Mouse (Mus musculus) frontal cortex, postnatal 10 days (tissue): ENCODE data around the gene Adam19.

Source experiments
- DNase-seq, 2 experiments: peaks; one replicate each; pipeline ENCODE4 v3.0.0; 2022; ENCODE audit warnings: low spot score in 2 of 2, mixed read lengths in 1 of 2

Adam19 gene

GRCm38 (mm10) chr11:46054911-46055895 is 589 bp upstream of the Adam19 start:
- DNase-seq = no peak

GRCm38 (mm10) chr11:46056770-46057411 is 1.1 kb downstream of the Adam19 start:
- DNase-seq = no peak

- no peak for DNase-seq
Measured at GRCm38 (mm10) chr11:46058011-46058410, 2.2 kb downstream of the Adam19 start.

- DNase-seq = no peak
Measured at GRCm38 (mm10) chr11:46058916-46059315, 3.1 kb downstream of the Adam19 start.

GRCm38 (mm10) chr11:46059887-46060650 is 4.3 kb downstream of the Adam19 start:
- no peak for DNase-seq

GRCm38 (mm10) chr11:46060651-46061020 is 4.8 kb downstream of the Adam19 start:
- DNase-seq = no peak

GRCm38 (mm10) chr11:46061776-46062445 is 6.1 kb downstream of the Adam19 start:
- DNase-seq = no peak

- no peak for DNase-seq
Measured at GRCm38 (mm10) chr11:46062569-46062968, 6.8 kb downstream of the Adam19 start.

- no peak for DNase-seq
Measured at GRCm38 (mm10) chr11:46062993-46063731, 7.4 kb downstream of the Adam19 start.

- no peak for DNase-seq
Measured at GRCm38 (mm10) chr11:46064767-46065166, 9.0 kb downstream of the Adam19 start.

- no peak for DNase-seq
Measured at GRCm38 (mm10) chr11:46065201-46066011, 9.6 kb downstream of the Adam19 start.

GRCm38 (mm10) chr11:46067371-46068060 is 11.7 kb downstream of the Adam19 start:
- no peak for DNase-seq

- no peak for DNase-seq
Measured at GRCm38 (mm10) chr11:46068756-46069407, 13.1 kb downstream of the Adam19 start.

GRCm38 (mm10) chr11:46069408-46070003 is 13.7 kb downstream of the Adam19 start:
- DNase-seq = no peak

- no peak for DNase-seq
Measured at GRCm38 (mm10) chr11:46070161-46070560, 14.4 kb downstream of the Adam19 start.

GRCm38 (mm10) chr11:46070789-46071188 is 15.0 kb downstream of the Adam19 start:
- no peak for DNase-seq

GRCm38 (mm10) chr11:46072466-46073060 is 16.8 kb downstream of the Adam19 start:
- no peak for DNase-seq
